Mouse (Mus musculus): Measurements from ENCODE around the gene Snrnp200. TPM values are rescaled to one million over a fixed set of nuclear protein-coding genes. Genes with fewer than 3 reads are reported as not detected.
A peak's percentile ranks its signal among the peaks of the same experiment; 100 is the strongest.
"Not testable (repeated sequence)": the region's sequence is repeated elsewhere in the genome, so short reads cannot be mapped to it uniquely, and the experiment has no call there.

The Snrnp200 gene
- 48.8 and 49.5 TPM in 2 replicates for polyA plus RNA-seq (2016; fragmentation: Nextera tagmentation; extraction: Ambion mirVana)

DNA sequence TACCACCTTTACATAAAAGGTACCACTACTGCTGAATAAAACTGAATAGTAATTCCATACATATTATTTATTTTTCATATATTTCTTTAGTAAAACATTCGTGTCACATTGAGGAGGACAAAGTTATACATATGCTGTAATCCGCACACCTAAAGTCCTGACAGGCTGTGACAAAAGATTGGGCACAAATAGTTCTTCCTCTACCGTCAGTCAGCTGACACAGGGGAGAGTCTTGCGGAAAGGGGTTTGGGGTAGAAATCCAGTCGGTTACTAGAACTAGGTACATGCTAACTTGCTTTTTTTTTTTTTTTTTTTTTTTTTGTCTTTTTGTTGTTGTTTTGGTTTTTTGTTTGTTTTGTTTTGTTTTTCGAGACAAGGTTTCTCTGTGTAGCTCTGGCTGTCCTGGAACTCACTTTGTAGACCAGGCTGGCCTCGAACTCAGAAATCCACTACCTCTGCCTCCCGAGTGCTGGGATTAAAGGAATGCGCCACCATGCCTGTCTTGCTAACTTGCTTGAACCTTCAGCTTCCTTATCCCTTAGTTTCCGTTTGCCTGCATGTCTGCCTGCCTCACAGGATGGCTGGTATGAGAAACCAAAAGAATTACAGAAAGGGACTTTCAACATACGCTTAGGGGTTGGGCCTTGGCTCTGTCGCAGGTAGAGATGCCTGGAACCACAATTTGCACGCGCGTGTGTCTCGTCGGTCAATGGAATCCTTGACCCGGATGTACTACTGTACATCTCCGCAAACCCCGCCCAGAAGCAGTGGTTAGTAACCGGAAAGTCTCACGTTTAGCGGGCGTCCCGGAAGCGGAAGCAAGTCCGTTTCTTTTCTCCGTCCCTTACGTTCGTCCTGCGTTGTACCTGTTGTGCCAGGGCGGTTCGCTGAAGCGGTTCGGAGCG lies at the start of gene Snrnp200, which contains the start of gene 1810024B03Rik:
Gene Snrnp200 (plus strand): TSS at position 840 of the 905 bp plus-strand sequence.
Gene 1810024B03Rik (minus strand): TSS at position 734 of the 905 bp plus-strand sequence.
- H3K4me2 ChIP-seq, result peak within 1 kb of the TSS; percentile 87
- WGBS, result 10% methylated on average over 36 of the region's 36 CpGs

DNA sequence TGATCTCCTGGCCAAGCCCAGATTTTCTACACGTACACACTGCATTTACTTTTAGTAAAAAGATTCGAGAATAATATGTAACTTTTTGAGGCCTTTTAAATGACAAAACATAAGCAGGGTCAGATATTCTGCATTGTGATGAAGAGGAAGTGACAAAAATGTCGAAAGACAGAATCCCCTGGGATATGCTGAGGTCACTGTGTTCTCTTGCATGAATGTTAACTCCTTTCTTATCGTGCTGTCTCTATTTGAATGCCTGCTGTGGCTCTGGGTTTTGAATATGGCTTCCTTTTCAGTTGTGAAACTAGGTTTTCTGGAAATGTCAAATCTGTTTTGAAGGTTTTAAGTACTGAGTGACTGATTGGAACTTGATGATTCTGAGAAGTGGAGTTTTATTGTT lies 42.5 kb upstream of the Snrnp200 start:
- 49% methylated on average over 4 of the region's 4 CpGs for WGBS
- H3K9me3 ChIP-seq (replicated peaks), result no peaks in the 10 kb centered on the region
- peaks cover 26% of the 10 kb centered on the region for H3K27me3 ChIP-seq (replicated peaks)
- ATAC-seq (ENCODE audit: insufficient number of reproducible peaks, low FRiP score), result no peak
- no peak overlapping the region for H3K4me3 ChIP-seq
- H3K4me2 ChIP-seq, result no peak overlapping the region
- no peaks in the 10 kb centered on the region for H3K36me3 ChIP-seq
- no peak overlapping the region for H3K27ac ChIP-seq (ENCODE audit: poor library complexity, severe bottlenecking)
- H3K9ac ChIP-seq, result no peak overlapping the region
- H3K4me1 ChIP-seq (replicated peaks), result no peaks in the 10 kb centered on the region

More for the DNA sequence above, at the start of gene Snrnp200, which contains the start of gene 1810024B03Rik:
- Histone ChIP-seq H3K36me3 (peaks cover 34% of the 10 kb centered on the region), H3K27me3 (replicated peaks) (no peaks in the 10 kb centered on the region), H3K4me1 (replicated peaks) (peaks cover 9% of the 10 kb centered on the region), H3K27ac (ENCODE audit: poor library complexity, severe bottlenecking) (peak within 1 kb of the TSS; percentile 47; the same call in 1 of the 2 replicates), H3K9ac (peak within 1 kb of the TSS; percentile 91), H3K9me3 (replicated peaks) (no peaks in the 10 kb centered on the region), H3K4me3 (peak within 1 kb of the TSS; percentile 99)
- peak; percentile 95 for ATAC-seq (ENCODE audit: insufficient number of reproducible peaks, low FRiP score)

DNA sequence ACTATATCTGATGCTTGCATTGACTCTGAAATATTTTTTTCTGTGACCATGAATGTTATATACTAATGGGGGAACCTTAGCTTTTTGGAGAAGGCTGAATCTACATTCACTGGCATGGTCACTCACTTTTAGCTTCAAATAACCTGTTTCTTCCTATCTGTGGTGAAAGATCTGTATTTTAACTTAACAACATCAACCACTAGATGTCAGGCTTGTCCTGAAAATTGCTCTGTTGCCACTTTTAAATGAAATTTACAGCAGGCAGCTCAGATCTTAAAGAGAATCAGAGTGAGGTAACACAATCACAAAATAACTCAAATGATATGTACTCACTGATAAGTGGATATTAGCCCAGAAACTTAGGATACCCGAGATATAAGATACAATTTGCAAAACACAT lies 41.9 kb upstream of the Snrnp200 start:
- not testable (repeated sequence) for H3K9me3 ChIP-seq (replicated peaks); ATAC-seq (ENCODE audit: insufficient number of reproducible peaks, low FRiP score); H3K4me3 ChIP-seq; H3K27ac ChIP-seq (ENCODE audit: poor library complexity, severe bottlenecking); H3K36me3 ChIP-seq; H3K4me1 ChIP-seq (replicated peaks); H3K4me2 ChIP-seq; H3K9ac ChIP-seq
- H3K27me3 ChIP-seq (replicated peaks), result peaks cover 21% of the 10 kb centered on the region
- WGBS, result 12% methylated on average over 1 of the region's 1 CpGs

DNA sequence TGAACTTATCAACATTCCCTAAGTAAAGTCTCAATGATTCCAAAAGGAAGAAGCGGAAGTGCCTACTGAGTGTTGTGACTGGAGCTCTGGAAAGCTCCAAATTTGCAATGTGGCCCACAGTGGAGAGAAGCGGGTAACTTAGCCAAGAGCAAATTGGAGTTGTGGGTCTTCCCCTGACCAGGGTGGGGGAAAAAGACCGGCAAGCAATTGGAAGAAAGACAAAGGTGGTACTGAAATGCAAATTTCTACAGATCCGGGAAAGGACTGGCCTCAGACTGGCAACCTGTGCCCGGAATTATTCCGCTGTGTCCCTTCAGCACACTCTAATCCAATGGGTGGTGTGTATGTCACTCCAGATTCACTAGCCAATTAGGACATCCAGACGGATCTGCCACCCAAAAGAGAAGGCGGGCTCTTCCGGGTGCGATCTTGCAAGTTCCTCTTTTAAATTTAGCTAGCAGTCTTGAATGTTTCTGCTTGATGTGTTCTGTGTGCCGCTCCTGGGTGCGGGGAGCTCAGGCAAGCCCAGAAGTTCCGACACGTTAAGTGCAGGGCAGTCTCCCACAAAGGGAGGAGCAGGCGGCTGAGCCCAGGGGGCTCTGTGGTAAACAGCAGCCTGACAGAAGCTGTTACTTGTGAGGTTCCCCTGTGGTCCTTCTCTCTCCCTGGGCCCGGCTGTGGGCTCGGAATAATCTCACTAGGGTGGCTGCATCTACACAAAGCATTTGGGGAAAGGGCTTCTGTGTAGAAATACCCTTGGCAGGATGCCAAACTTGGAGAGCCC lies 25.4 kb upstream of the Snrnp200 start:
- H3K4me1 ChIP-seq (replicated peaks), result 0 out of 2 replicates have a peak, but pooled peaks cover 2% of the 10 kb centered on the region
- 2% methylated on average over 17 of the region's 17 CpGs for WGBS
- no peaks in the 10 kb centered on the region for H3K36me3 ChIP-seq
- H3K9ac ChIP-seq, result peak overlapping the region; percentile 78
- peaks cover 5% of the 10 kb centered on the region; the same call in 1 of the 2 replicates for H3K27me3 ChIP-seq (replicated peaks)
- peak overlapping the region; percentile 78 for H3K4me2 ChIP-seq
- H3K9me3 ChIP-seq (replicated peaks), result no peaks in the 10 kb centered on the region
- peak overlapping the region; percentile 79 for H3K27ac ChIP-seq (ENCODE audit: poor library complexity, severe bottlenecking)
- H3K4me3 ChIP-seq, result peak overlapping the region; percentile 65
- peak; percentile 99 for ATAC-seq (ENCODE audit: insufficient number of reproducible peaks, low FRiP score)

- H3K4me3 ChIP-seq, result no peak overlapping the region
- no peak overlapping the region for H3K4me2 ChIP-seq
- 0 out of 2 replicates have a peak, but pooled peaks cover 6% of the 10 kb centered on the region for H3K27me3 ChIP-seq (replicated peaks)
- no peaks in the 10 kb centered on the region for H3K4me1 ChIP-seq (replicated peaks)
- H3K36me3 ChIP-seq, result no peaks in the 10 kb centered on the region
- H3K9ac ChIP-seq, result no peak overlapping the region
- no peaks in the 10 kb centered on the region for H3K9me3 ChIP-seq (replicated peaks)
- no peak overlapping the region for H3K27ac ChIP-seq (ENCODE audit: poor library complexity, severe bottlenecking)
- ATAC-seq (ENCODE audit: insufficient number of reproducible peaks, low FRiP score), result no peak
Observed at GRCm38 (mm10) chr2:127189574-127189973, 18.6 kb upstream of the Snrnp200 start.

GRCm38 (mm10) chr2:127204932-127205331 lies 3.3 kb upstream of the Snrnp200 start:
- Histone ChIP-seq H3K4me2 (no peak overlapping the region), H3K36me3 (peaks cover 21% of the 10 kb centered on the region), H3K4me1 (replicated peaks) (peaks cover 9% of the 10 kb centered on the region), H3K9me3 (replicated peaks) (no peaks in the 10 kb centered on the region), H3K27ac (ENCODE audit: poor library complexity, severe bottlenecking) (no peak overlapping the region), H3K9ac (no peak overlapping the region), H3K27me3 (replicated peaks) (no peaks in the 10 kb centered on the region), H3K4me3 (no peak overlapping the region)
- no peak for ATAC-seq (ENCODE audit: insufficient number of reproducible peaks, low FRiP score)
- 32% methylated on average over 3 of the region's 3 CpGs for WGBS

DNA sequence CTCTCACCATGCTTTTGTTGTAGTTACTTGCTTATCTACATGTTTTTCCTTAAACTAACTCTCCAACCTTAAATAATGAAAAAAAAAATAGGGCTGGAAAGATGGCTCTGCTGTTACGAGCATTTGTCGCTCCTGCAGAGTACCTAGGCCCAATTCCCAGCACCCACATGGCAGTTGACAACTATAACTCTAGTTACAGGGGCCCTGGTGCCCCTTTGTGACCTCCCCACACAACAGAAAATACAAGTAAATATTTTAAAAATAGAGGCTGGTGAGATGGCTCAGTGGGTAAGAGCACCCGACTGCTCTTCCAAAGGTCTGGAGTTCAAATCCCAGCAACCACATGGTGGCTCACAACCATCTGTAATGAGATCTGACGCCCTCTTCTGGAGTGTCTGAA lies 2.2 kb upstream of the Snrnp200 start:
- peaks cover 23% of the 10 kb centered on the region for H3K36me3 ChIP-seq
- WGBS, result 82% methylated on average over 4 of the region's 4 CpGs
- H3K27me3 ChIP-seq (replicated peaks); H3K4me2 ChIP-seq; H3K27ac ChIP-seq (ENCODE audit: poor library complexity, severe bottlenecking); H3K4me3 ChIP-seq; H3K4me1 ChIP-seq (replicated peaks); ATAC-seq (ENCODE audit: insufficient number of reproducible peaks, low FRiP score); H3K9me3 ChIP-seq (replicated peaks); H3K9ac ChIP-seq: not testable (repeated sequence)

DNA sequence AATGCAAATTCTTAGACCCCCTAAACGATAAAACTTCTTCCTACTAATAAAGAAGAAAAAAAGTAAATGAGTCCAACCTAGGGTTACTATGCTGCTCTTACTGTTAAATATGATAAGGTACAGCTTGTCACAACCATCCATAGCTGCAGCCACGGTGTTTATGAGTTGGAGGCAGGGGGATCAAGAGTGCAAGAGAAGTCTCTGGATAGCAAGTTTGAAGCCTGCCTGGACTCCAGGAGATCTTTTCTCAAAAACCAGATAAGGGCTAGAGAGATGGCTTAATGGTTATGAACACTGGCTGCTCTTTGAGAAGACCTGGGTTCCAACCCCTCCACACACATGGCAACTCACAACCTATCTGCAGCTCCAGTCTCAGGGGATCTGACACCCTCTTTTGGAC lies 1.3 kb upstream of the Snrnp200 start:
- peaks cover 9% of the 10 kb centered on the region for H3K4me1 ChIP-seq (replicated peaks)
- no peaks in the 10 kb centered on the region for H3K27me3 ChIP-seq (replicated peaks)
- 0 out of 2 replicates have a peak overlapping the region, but pooled peaks have one; percentile 6 for H3K4me2 ChIP-seq
- no peak for ATAC-seq (ENCODE audit: insufficient number of reproducible peaks, low FRiP score)
- H3K36me3 ChIP-seq, result peaks cover 31% of the 10 kb centered on the region
- H3K9me3 ChIP-seq (replicated peaks), result no peaks in the 10 kb centered on the region
- no peak overlapping the region for H3K9ac ChIP-seq
- no peak overlapping the region for H3K4me3 ChIP-seq
- 90% methylated on average over 2 of the region's 2 CpGs for WGBS
- no peak overlapping the region for H3K27ac ChIP-seq (ENCODE audit: poor library complexity, severe bottlenecking)

DNA sequence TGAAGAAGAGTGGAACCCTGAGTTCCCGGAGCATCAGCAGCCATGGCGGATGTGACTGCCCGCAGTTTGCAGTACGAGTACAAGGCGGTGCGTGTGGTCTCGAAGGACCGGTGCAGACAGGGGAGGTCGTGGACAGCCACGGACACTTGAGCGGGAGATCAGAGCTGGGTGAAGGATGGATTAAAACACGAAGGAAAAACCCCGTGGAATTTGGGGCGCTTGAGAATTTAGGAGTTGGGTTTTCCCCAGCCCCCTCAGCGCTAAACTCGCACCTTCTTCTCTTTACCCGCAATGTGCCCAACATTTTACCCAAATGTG lies 225 bp downstream of the Snrnp200 start:
- H3K27ac ChIP-seq (ENCODE audit: poor library complexity, severe bottlenecking), result 0 out of 2 replicates have a peak overlapping the region, but pooled peaks have one; percentile 47
- peaks cover 38% of the 10 kb centered on the region for H3K36me3 ChIP-seq
- WGBS, result under 1% methylated on average over 17 of the region's 17 CpGs
- no peaks in the 10 kb centered on the region for H3K9me3 ChIP-seq (replicated peaks)
- H3K9ac ChIP-seq, result peak overlapping the region; percentile 91
- no peaks in the 10 kb centered on the region for H3K27me3 ChIP-seq (replicated peaks)
- ATAC-seq (ENCODE audit: insufficient number of reproducible peaks, low FRiP score), result peak; percentile 62; the same call in 1 of the 2 replicates
- H3K4me3 ChIP-seq, result peak overlapping the region; percentile 99
- peak overlapping the region; percentile 87 for H3K4me2 ChIP-seq
- peaks cover 9% of the 10 kb centered on the region for H3K4me1 ChIP-seq (replicated peaks)

DNA sequence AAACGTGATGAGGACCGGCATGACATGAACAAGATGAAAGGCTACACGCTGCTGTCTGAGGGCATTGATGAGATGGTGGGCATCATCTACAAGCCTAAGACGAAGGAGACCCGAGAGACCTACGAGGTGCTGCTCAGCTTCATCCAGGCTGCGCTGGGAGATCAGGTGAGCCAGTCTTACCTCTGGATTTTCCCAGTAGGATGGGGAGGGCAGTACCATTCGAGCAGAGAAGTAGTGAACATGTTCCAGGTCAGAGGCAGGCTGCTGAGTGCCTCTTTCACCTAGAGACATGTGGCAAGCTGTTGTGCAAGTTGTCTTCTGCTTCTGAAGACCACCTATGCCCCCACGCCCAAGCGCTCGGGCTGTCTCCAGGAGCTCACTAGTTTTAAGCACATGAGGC lies 2.5 kb downstream of the Snrnp200 start:
- Histone ChIP-seq H3K4me1 (replicated peaks) (peaks cover 9% of the 10 kb centered on the region), H3K9ac (no peak overlapping the region), H3K36me3 (peaks cover 59% of the 10 kb centered on the region), H3K27me3 (replicated peaks) (no peaks in the 10 kb centered on the region), H3K9me3 (replicated peaks) (no peaks in the 10 kb centered on the region), H3K4me3 (no peak overlapping the region), H3K4me2 (no peak overlapping the region), H3K27ac (ENCODE audit: poor library complexity, severe bottlenecking) (no peak overlapping the region)
- no peak for ATAC-seq (ENCODE audit: insufficient number of reproducible peaks, low FRiP score)
- WGBS, result 94% methylated on average over 11 of the region's 11 CpGs

DNA sequence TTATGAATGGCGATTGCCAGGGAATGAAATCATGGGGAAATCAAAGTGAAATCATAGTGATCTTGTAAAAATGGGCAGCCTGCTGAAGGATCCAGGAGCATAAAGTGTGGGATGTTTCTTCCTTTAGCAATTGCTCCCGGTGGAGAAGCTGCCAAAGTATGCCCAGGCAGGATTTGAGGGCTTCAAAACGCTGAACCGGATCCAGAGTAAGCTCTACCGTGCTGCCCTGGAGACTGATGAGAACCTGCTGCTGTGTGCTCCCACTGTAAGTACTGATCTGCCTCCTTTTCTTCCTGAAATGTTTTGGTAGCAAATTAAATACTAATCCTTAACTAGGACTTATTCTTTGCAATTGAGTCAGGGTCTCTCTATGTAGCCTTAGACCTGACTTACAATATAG lies 9.6 kb downstream of the Snrnp200 start:
- Histone ChIP-seq H3K4me2 (no peak overlapping the region), H3K27me3 (replicated peaks) (no peaks in the 10 kb centered on the region), H3K4me3 (no peak overlapping the region), H3K36me3 (peaks cover 95% of the 10 kb centered on the region), H3K27ac (ENCODE audit: poor library complexity, severe bottlenecking) (no peak overlapping the region), H3K9me3 (replicated peaks) (no peaks in the 10 kb centered on the region), H3K9ac (no peak overlapping the region), H3K4me1 (replicated peaks) (no peaks in the 10 kb centered on the region)
- 93% methylated on average over 5 of the region's 5 CpGs for WGBS
- ATAC-seq (ENCODE audit: insufficient number of reproducible peaks, low FRiP score), result no peak
